Mouse (Mus musculus): ENCODE data around the gene Hist1h2ba. TPM values are rescaled to one million over a fixed set of nuclear protein-coding genes. Genes with fewer than 3 reads are reported as not detected.

Hist1h2ba gene
- polyA plus RNA-seq, 1 experiment from 2014 or later = not detected

DNA sequence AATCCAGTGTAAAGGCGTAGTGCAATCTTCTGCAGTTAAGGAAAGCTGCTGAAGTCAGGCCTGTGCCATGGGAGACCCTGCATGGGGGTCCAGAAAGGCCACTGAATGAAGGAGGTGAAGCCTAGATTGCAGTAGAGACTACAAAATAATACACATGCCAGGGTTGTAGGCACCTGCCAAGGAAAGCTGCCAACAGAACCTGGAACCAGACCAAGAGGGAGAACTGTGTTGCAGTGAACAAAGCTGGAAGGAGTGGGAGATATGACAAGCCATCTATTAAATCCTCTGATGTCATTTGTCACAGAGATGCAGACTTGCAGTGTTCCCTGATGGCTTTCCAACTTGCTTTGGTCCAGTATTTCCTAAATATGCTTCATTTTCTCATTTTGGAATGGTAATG is 4.7 kb upstream of the Hist1h2ba start:
- Histone ChIP-seq H3K4me1 (ENCODE audit: insufficient read depth, low read length) (no peaks in the 10 kb centered on the region), H3K9me3 (ENCODE audit: low read length) (peaks cover 5% of the 10 kb centered on the region; the same call in 1 of the 2 replicates), H3K36me3 (ENCODE audit: insufficient read depth, low read length) (no peaks in the 10 kb centered on the region), H3K4me3 (ENCODE audit: low read length) (no peak overlapping the region), H3K27ac (ENCODE audit: low read length) (no peak overlapping the region), H3K4me2 (replicated peaks; ENCODE audit: low read depth, low read length) (no peak overlapping the region), H3K27me3 (ENCODE audit: insufficient read depth, low read length) (no peaks in the 10 kb centered on the region), H3K9ac (replicated peaks; ENCODE audit: low read length) (no peak overlapping the region)
- WGBS = 86% methylated on average over 1 of the region's 1 CpGs
- no peak for ATAC-seq (ENCODE audit: low FRiP score, low TSS enrichment)

DNA sequence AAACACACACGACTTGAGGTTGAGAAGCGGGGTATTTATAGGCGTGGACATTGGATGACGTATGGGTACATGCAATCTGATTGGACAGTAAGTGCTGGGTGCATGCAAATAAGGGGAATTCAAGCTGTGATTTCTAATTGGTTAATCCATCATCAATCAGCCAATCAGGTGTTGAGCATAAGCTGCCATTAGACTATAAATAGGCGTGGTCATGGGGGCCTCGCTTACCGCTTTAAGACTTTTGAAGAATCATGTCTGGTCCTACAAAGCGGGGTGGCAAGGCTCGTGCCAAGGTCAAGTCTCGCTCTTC is 210 bp upstream of the Hist1h2ba start, which contains the start of gene Hist1h2aa:
TSS of gene Hist1h2aa (plus strand) at position 252 of the 310 bp plus-strand sequence.
- Histone ChIP-seq H3K4me3 (ENCODE audit: low read length) (no peak within 1 kb of the TSS), H3K9me3 (ENCODE audit: low read length) (peaks cover 5% of the 10 kb centered on the region; the same call in 1 of the 2 replicates), H3K36me3 (ENCODE audit: insufficient read depth, low read length) (no peaks in the 10 kb centered on the region), H3K27me3 (ENCODE audit: insufficient read depth, low read length) (no peaks in the 10 kb centered on the region), H3K27ac (ENCODE audit: low read length) (no peak within 1 kb of the TSS), H3K9ac (replicated peaks; ENCODE audit: low read length) (no peak within 1 kb of the TSS), H3K4me1 (ENCODE audit: insufficient read depth, low read length) (no peaks in the 10 kb centered on the region), H3K4me2 (replicated peaks; ENCODE audit: low read depth, low read length) (no peak within 1 kb of the TSS)
- ATAC-seq (ENCODE audit: low FRiP score, low TSS enrichment) = no peak
- 94% methylated on average over 10 of the region's 10 CpGs for WGBS

- Histone ChIP-seq H3K4me2 (replicated peaks; ENCODE audit: low read depth, low read length) (no peak overlapping the region), H3K27me3 (ENCODE audit: insufficient read depth, low read length) (no peaks in the 10 kb centered on the region), H3K9me3 (ENCODE audit: low read length) (peaks cover 5% of the 10 kb centered on the region; the same call in 1 of the 2 replicates), H3K27ac (ENCODE audit: low read length) (no peak overlapping the region), H3K4me1 (ENCODE audit: insufficient read depth, low read length) (peaks cover 8% of the 10 kb centered on the region), H3K36me3 (ENCODE audit: insufficient read depth, low read length) (no peaks in the 10 kb centered on the region), H3K9ac (replicated peaks; ENCODE audit: low read length) (no peak overlapping the region), H3K4me3 (ENCODE audit: low read length) (no peak overlapping the region)
- no peak for ATAC-seq (ENCODE audit: low FRiP score, low TSS enrichment)
- 71% methylated on average over 11 of the region's 11 CpGs for WGBS
These were observed 3.1 kb downstream of the Hist1h2ba start for GRCm38 (mm10) chr13:23930904-23931303.

- Histone ChIP-seq H3K4me3 (ENCODE audit: low read length) (no peak overlapping the region), H3K4me1 (ENCODE audit: insufficient read depth, low read length) (peaks cover 8% of the 10 kb centered on the region), H3K27me3 (ENCODE audit: insufficient read depth, low read length) (no peaks in the 10 kb centered on the region), H3K9ac (replicated peaks; ENCODE audit: low read length) (no peak overlapping the region), H3K36me3 (ENCODE audit: insufficient read depth, low read length) (no peaks in the 10 kb centered on the region), H3K9me3 (ENCODE audit: low read length) (peaks cover 5% of the 10 kb centered on the region; the same call in 1 of the 2 replicates), H3K4me2 (replicated peaks; ENCODE audit: low read depth, low read length) (no peak overlapping the region), H3K27ac (ENCODE audit: low read length) (no peak overlapping the region)
- WGBS = 79% methylated on average over 9 of the region's 9 CpGs
- no peak for ATAC-seq (ENCODE audit: low FRiP score, low TSS enrichment)
These were observed 3.5 kb downstream of the Hist1h2ba start for GRCm38 (mm10) chr13:23930461-23930860.

DNA sequence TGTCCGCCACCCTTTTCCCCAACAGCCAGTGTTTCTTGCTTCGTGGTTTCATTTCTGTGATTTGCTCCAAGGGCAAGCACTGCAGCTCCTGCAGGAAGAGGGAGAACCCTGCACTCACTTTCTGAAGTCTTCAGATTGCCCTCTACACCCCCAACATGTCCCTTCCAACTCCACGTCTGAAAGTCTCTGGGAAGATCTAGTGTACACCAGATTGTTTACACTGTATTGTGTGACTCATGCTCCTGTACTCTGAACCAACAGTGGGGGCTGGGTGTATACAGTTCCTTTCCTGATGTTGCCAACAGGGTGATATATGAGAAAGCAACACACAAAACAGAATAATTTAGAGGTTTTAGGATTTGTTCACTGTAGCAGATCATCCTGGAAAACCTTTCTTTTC is 5.3 kb downstream of the Hist1h2ba start:
- ATAC-seq (ENCODE audit: low FRiP score, low TSS enrichment) = peak; percentile 81
- Histone ChIP-seq H3K27ac (ENCODE audit: low read length) (no peak overlapping the region), H3K4me2 (replicated peaks; ENCODE audit: low read depth, low read length) (no peak overlapping the region), H3K4me1 (ENCODE audit: insufficient read depth, low read length) (peaks cover 8% of the 10 kb centered on the region), H3K9ac (replicated peaks; ENCODE audit: low read length) (no peak overlapping the region), H3K4me3 (ENCODE audit: low read length) (no peak overlapping the region), H3K9me3 (ENCODE audit: low read length) (no peaks in the 10 kb centered on the region; the same call in 1 of the 2 replicates), H3K27me3 (ENCODE audit: insufficient read depth, low read length) (no peaks in the 10 kb centered on the region), H3K36me3 (ENCODE audit: insufficient read depth, low read length) (no peaks in the 10 kb centered on the region)
- 36% methylated on average over 3 of the region's 3 CpGs for WGBS

DNA sequence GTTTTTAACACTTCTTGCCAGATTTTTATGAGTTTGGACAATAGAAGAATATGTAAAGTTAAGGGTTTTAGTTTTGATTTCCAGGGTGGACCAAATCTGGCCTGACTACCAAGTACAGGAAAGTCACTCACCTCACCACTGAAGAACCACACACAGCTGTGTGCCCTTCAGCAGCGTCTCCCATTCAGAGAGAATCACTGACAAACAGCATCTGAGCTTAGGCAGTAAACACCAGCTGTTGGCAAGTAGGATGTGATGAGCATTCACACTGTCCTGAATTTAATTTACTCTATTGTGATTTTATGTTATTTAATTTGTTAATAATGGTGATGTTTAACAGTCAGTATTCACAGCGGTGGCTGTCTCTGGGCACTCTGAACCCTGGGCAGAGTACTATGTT is 8.2 kb downstream of the Hist1h2ba start:
- H3K27me3 ChIP-seq (ENCODE audit: insufficient read depth, low read length) = no peaks in the 10 kb centered on the region
- no peak for ATAC-seq (ENCODE audit: low FRiP score, low TSS enrichment)
- H3K4me3 ChIP-seq (ENCODE audit: low read length) = no peak overlapping the region
- H3K4me1 ChIP-seq (ENCODE audit: insufficient read depth, low read length) = peaks cover 8% of the 10 kb centered on the region
- no peak overlapping the region for H3K27ac ChIP-seq (ENCODE audit: low read length)
- H3K9me3 ChIP-seq (ENCODE audit: low read length) = no peaks in the 10 kb centered on the region
- no peaks in the 10 kb centered on the region for H3K36me3 ChIP-seq (ENCODE audit: insufficient read depth, low read length)
- no peak overlapping the region for H3K9ac ChIP-seq (replicated peaks; ENCODE audit: low read length)
- 73% methylated on average over 2 of the region's 2 CpGs for WGBS
- H3K4me2 ChIP-seq (replicated peaks; ENCODE audit: low read depth, low read length) = no peak overlapping the region

DNA sequence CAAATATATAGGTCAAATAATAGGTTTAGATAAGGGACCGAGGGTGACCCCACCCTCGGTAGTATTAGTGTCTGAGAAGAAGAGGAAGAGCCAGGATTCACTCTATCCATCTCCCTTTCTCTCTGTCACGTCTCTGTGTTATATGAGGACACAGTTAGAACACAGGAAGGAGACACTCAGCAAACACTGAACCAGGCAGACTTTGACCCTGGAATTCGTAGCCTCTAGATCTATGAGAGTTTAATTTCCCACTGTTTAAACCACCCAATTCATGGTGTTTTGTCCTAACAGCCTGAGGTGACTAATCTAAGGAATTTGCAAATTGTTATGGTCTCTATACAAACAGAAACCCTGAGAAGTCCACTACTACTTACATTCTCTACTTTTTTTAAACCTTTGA is 16.3 kb downstream of the Hist1h2ba start:
- no peaks in the 10 kb centered on the region for H3K27me3 ChIP-seq (ENCODE audit: insufficient read depth, low read length)
- no peak overlapping the region for H3K4me2 ChIP-seq (replicated peaks; ENCODE audit: low read depth, low read length)
- no peak for ATAC-seq (ENCODE audit: low FRiP score, low TSS enrichment)
- H3K4me3 ChIP-seq (ENCODE audit: low read length) = no peak overlapping the region
- 71% methylated on average over 4 of the region's 4 CpGs for WGBS
- no peak overlapping the region for H3K27ac ChIP-seq (ENCODE audit: low read length)
- H3K36me3 ChIP-seq (ENCODE audit: insufficient read depth, low read length) = no peaks in the 10 kb centered on the region
- peaks cover 26% of the 10 kb centered on the region for H3K4me1 ChIP-seq (ENCODE audit: insufficient read depth, low read length)
- no peaks in the 10 kb centered on the region for H3K9me3 ChIP-seq (ENCODE audit: low read length)
- no peak overlapping the region for H3K9ac ChIP-seq (replicated peaks; ENCODE audit: low read length)

DNA sequence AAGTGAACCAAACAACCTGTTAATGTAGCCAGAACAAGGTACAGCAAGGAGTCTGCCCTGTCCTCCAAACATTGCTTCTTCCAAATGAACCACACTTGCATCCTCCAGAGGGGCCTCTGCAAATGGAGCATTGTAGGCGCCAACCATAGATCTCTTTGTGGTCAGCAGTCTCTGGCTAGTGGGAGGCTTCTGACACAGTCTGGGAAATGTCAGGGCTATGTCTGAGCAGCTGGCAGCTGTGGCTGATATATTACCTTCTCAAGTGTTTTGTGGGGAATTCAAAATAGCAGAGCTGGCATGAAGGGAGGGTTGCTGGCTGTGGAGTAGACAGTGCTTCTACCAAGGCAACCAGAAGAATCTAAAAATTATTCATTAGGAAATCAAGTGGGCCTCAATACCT is 17.8 kb downstream of the Hist1h2ba start:
- H3K9ac ChIP-seq (replicated peaks; ENCODE audit: low read length) = no peak overlapping the region
- no peak overlapping the region for H3K4me3 ChIP-seq (ENCODE audit: low read length)
- no peak for ATAC-seq (ENCODE audit: low FRiP score, low TSS enrichment)
- H3K4me2 ChIP-seq (replicated peaks; ENCODE audit: low read depth, low read length) = no peak overlapping the region
- no peak overlapping the region for H3K27ac ChIP-seq (ENCODE audit: low read length)
- no peaks in the 10 kb centered on the region for H3K9me3 ChIP-seq (ENCODE audit: low read length)
- no peaks in the 10 kb centered on the region for H3K27me3 ChIP-seq (ENCODE audit: insufficient read depth, low read length)
- 81% methylated on average over 1 of the region's 1 CpGs for WGBS
- H3K36me3 ChIP-seq (ENCODE audit: insufficient read depth, low read length) = no peaks in the 10 kb centered on the region
- H3K4me1 ChIP-seq (ENCODE audit: insufficient read depth, low read length) = peaks cover 26% of the 10 kb centered on the region

DNA sequence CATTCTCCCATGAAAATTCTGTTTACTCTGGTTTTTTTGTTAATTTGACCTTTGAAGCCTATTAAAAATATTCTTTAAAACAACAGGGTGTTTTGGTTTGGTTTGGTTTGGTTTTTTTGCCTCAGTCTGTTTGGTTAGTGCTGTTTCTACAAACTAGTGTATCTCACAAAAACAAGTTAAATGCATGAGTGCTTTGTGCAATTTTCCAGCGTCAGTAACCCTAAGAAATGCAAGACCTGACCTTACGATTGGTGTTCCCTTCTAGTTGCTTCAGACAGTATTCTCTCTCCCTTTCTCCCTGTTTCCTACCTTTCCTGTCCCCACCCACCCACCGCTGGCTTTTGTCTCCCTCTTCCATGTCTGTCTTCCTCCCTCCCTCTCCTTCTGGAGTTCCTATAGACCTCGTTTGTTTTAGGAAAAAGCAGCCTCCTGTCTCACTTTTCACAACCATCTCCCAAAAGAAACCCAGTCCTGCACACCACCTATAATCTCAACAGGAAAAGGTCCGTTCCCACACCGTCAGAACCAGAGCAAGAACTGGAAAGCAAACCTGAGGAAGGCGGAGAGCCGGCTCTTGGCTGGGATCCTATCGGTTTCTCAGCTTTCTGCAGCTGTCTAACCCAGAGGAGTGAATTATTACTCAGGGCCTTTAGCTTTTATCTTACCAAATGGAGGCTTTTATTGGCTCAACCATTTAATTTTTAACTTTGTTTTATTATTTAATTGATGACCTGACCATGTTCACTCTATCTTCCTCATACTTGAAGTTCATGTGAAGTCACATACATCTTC is 19.4 kb downstream of the Hist1h2ba start, which contains the start of gene Slc17a4:
TSS of gene Slc17a4 (minus strand) at position 634 of the 792 bp plus-strand sequence.
- H3K27me3 ChIP-seq (ENCODE audit: insufficient read depth, low read length) = no peaks in the 10 kb centered on the region
- H3K4me3 ChIP-seq (ENCODE audit: low read length) = no peak within 1 kb of the TSS
- no peaks in the 10 kb centered on the region for H3K9me3 ChIP-seq (ENCODE audit: low read length)
- ATAC-seq (ENCODE audit: low FRiP score, low TSS enrichment) = peak; percentile 68; the same call in 1 of the 2 replicates
- no peak within 1 kb of the TSS for H3K9ac ChIP-seq (replicated peaks; ENCODE audit: low read length)
- peaks cover 26% of the 10 kb centered on the region for H3K4me1 ChIP-seq (ENCODE audit: insufficient read depth, low read length)
- 12% methylated on average over 9 of the region's 9 CpGs for WGBS
- H3K4me2 ChIP-seq (replicated peaks; ENCODE audit: low read depth, low read length) = peak within 1 kb of the TSS; percentile 20
- peak within 1 kb of the TSS; percentile 59 for H3K27ac ChIP-seq (ENCODE audit: low read length)
- no peaks in the 10 kb centered on the region for H3K36me3 ChIP-seq (ENCODE audit: insufficient read depth, low read length)

DNA sequence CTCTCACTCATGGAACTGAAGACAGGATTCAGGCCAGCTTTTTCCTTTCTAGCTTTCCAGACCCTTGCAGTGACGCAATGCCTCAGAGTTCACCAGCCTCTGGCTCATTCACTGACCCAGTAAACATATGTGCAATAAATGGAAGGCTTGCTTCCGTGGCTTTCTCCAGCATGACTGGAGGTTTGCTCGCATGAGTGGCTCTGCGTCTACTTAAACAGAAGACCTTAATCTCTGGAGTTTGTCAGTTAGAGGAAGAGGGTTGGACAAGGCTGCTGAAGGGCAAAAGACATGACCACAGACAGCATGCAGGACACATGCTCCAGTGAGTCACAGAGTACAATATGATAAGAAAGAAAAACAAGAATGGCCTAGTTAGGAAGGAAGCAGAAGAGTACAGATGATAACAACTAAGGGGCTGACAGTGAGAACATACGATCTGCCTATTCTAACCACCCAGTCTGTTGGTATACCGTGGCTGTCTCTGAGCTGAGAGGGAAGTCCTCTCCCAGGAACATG is 20.1 kb downstream of the Hist1h2ba start:
- peaks cover 26% of the 10 kb centered on the region for H3K4me1 ChIP-seq (ENCODE audit: insufficient read depth, low read length)
- H3K36me3 ChIP-seq (ENCODE audit: insufficient read depth, low read length) = no peaks in the 10 kb centered on the region
- peak overlapping the region; percentile 59 for H3K27ac ChIP-seq (ENCODE audit: low read length)
- H3K9me3 ChIP-seq (ENCODE audit: low read length) = no peaks in the 10 kb centered on the region
- no peaks in the 10 kb centered on the region for H3K27me3 ChIP-seq (ENCODE audit: insufficient read depth, low read length)
- 13% methylated on average over 6 of the region's 6 CpGs for WGBS
- no peak overlapping the region for H3K4me3 ChIP-seq (ENCODE audit: low read length)
- H3K9ac ChIP-seq (replicated peaks; ENCODE audit: low read length) = no peak overlapping the region
- ATAC-seq (ENCODE audit: low FRiP score, low TSS enrichment) = peak; percentile 89
- H3K4me2 ChIP-seq (replicated peaks; ENCODE audit: low read depth, low read length) = peak overlapping the region; percentile 20; the same call in 1 of the 2 replicates
